Mouse (Mus musculus): ENCODE measurements around the gene Gpr150.

DNA sequence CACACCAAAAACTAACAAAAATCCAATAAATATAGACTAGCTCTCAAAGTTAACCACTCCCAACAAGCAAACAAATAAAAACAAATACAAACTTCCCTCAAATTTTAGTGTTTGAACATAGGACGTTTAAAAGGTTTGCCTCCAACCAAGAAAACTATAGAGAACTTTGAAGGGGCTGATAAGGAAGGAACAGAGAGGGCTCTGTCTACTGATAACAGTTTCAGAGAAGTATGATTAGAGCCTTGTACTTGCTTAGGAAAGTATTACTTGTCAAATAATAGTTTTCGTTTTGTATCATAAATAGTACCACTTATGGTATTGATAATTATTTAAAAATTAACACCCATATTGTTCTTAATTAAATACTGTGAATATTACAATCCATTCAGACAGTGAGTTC lies 42.3 kb downstream of the Gpr150 start:
- TF ChIP-seq CTCF (IDR thresholded peaks at IDR 0.05; ENCODE audit: control insufficient read depth, insufficient read depth, insufficient read length) = no peak
- TF ChIP-seq USF1 (IDR thresholded peaks at IDR 0.05; ENCODE audit: low read depth) = no peak
- TF ChIP-seq MAX (IDR thresholded peaks at IDR 0.05) = no peak
- TF ChIP-seq CEBPB (IDR thresholded peaks at IDR 0.05; ENCODE audit: low read depth) = no peak
- TF ChIP-seq MYOD1 (IDR thresholded peaks at IDR 0.05; ENCODE audit: control insufficient read depth, insufficient read length, low read depth) = no peak
- no peak for TF ChIP-seq FOSL1 (IDR thresholded peaks at IDR 0.05; ENCODE audit: insufficient read depth, low read length, poor library complexity, severe bottlenecking)
- TF ChIP-seq MYOG (IDR thresholded peaks at IDR 0.05; ENCODE audit: control insufficient read depth, extremely low read depth, insufficient read length) = no peak
